Mouse (Mus musculus) embryo, embryonic 9.5 days (tissue): ENCODE data around the gene Nek2.
A peak's percentile ranks its signal among the peaks of the same experiment; 100 is the strongest.

ENCODE experiments used
- DNase-seq: peaks from one replicate; pipeline ENCODE4 v3.0.0-alpha.2; 2017; ENCODE audit errors: extremely low spot score

The Nek2 gene

GRCm38 (mm10) chr1:191814240-191814639 is 7.0 kb upstream of the Nek2 start:
- no peak for DNase-seq

- no peak for DNase-seq
Observed at GRCm38 (mm10) chr1:191814935-191815334, 6.3 kb upstream of the Nek2 start.

- DNase-seq, result no peak
Observed at GRCm38 (mm10) chr1:191816596-191816995, 4.6 kb upstream of the Nek2 start.

GRCm38 (mm10) chr1:191817418-191818144 is 3.7 kb upstream of the Nek2 start:
- peak; percentile 85 for DNase-seq

- no peak for DNase-seq
Observed at GRCm38 (mm10) chr1:191818145-191818631, 3.1 kb upstream of the Nek2 start.

GRCm38 (mm10) chr1:191819026-191819425 is 2.2 kb upstream of the Nek2 start:
- no peak for DNase-seq

GRCm38 (mm10) chr1:191820951-191821325 is 306 bp upstream of the Nek2 start:
- DNase-seq, result no peak

- no peak for DNase-seq
Observed at GRCm38 (mm10) chr1:191829124-191829523, 7.9 kb downstream of the Nek2 start.

GRCm38 (mm10) chr1:191833396-191833795 is 12.2 kb downstream of the Nek2 start:
- DNase-seq, result no peak

GRCm38 (mm10) chr1:191834825-191835224 is 13.6 kb downstream of the Nek2 start:
- DNase-seq, result peak; percentile 73

GRCm38 (mm10) chr1:191836318-191836985 is 15.2 kb downstream of the Nek2 start:
- DNase-seq, result no peak

GRCm38 (mm10) chr1:191837691-191838090 is 16.4 kb downstream of the Nek2 start:
- DNase-seq, result no peak

- DNase-seq, result peak; percentile 28
Observed at GRCm38 (mm10) chr1:191838994-191839741, 17.9 kb downstream of the Nek2 start.

GRCm38 (mm10) chr1:191840774-191841565 is 19.7 kb downstream of the Nek2 start:
- DNase-seq, result no peak

- DNase-seq, result no peak
Observed at GRCm38 (mm10) chr1:191842247-191842646, 21.0 kb downstream of the Nek2 start.

GRCm38 (mm10) chr1:191846667-191847066 is 25.4 kb downstream of the Nek2 start:
- DNase-seq, result no peak

- no peak for DNase-seq
Observed at GRCm38 (mm10) chr1:191849501-191849900, 28.3 kb downstream of the Nek2 start.

- DNase-seq, result no peak
Observed at GRCm38 (mm10) chr1:191853442-191853841, 32.2 kb downstream of the Nek2 start.

GRCm38 (mm10) chr1:191854716-191855115 is 33.5 kb downstream of the Nek2 start:
- DNase-seq, result no peak

GRCm38 (mm10) chr1:191855136-191855878 is 34.1 kb downstream of the Nek2 start:
- no peak for DNase-seq
